Mouse (Mus musculus): ENCODE results near the gene Fgd2. TPM values are rescaled to one million over a fixed set of nuclear protein-coding genes. Genes with fewer than 3 reads are reported as not detected.

The Fgd2 gene
- polyA plus RNA-seq, 1 experiment from 2014 or later, result 9.7 TPM

GRCm38 (mm10) chr17:29375871-29376270, 15.2 kb downstream of the Fgd2 start:
- no peak for ATAC-seq
- H3K4me1 ChIP-seq (replicated peaks; ENCODE audit: control insufficient read depth, insufficient read depth, low read length), result 0 out of 2 replicates have a peak, but pooled peaks cover 3% of the 10 kb centered on the region
- H3K27me3 ChIP-seq (replicated peaks; ENCODE audit: control insufficient read depth, insufficient read depth, low read length), result no peaks in the 10 kb centered on the region
- WGBS, result 89% methylated on average over 10 of the region's 10 CpGs
- H3K27ac ChIP-seq (ENCODE audit: low read length), result no peak overlapping the region
- no peak overlapping the region for H3K4me2 ChIP-seq (ENCODE audit: low read length)
- H3K9ac ChIP-seq (replicated peaks; ENCODE audit: low read depth, low read length), result no peak overlapping the region
- H3K4me3 ChIP-seq (replicated peaks; ENCODE audit: low read length), result no peak overlapping the region
- no peaks in the 10 kb centered on the region for H3K36me3 ChIP-seq (ENCODE audit: control insufficient read depth, insufficient read depth)
- no peaks in the 10 kb centered on the region for H3K9me3 ChIP-seq (ENCODE audit: control insufficient read depth, low read length)

- no peaks in the 10 kb centered on the region for H3K9me3 ChIP-seq (ENCODE audit: control insufficient read depth, low read length)
- no peak overlapping the region for H3K27ac ChIP-seq (ENCODE audit: low read length)
- H3K27me3 ChIP-seq (replicated peaks; ENCODE audit: control insufficient read depth, insufficient read depth, low read length), result no peaks in the 10 kb centered on the region
- no peaks in the 10 kb centered on the region for H3K4me1 ChIP-seq (replicated peaks; ENCODE audit: control insufficient read depth, insufficient read depth, low read length)
- H3K4me2 ChIP-seq (ENCODE audit: low read length), result no peak overlapping the region
- no peaks in the 10 kb centered on the region for H3K36me3 ChIP-seq (ENCODE audit: control insufficient read depth, insufficient read depth)
- WGBS, result 66% methylated on average over 8 of the region's 8 CpGs
- no peak overlapping the region for H3K9ac ChIP-seq (replicated peaks; ENCODE audit: low read depth, low read length)
- no peak for ATAC-seq
- no peak overlapping the region for H3K4me3 ChIP-seq (replicated peaks; ENCODE audit: low read length)
These were observed 17.3 kb downstream of the Fgd2 start for GRCm38 (mm10) chr17:29378056-29378455.

GRCm38 (mm10) chr17:29380241-29380640, 19.5 kb downstream of the Fgd2 start:
- no peaks in the 10 kb centered on the region for H3K9me3 ChIP-seq (ENCODE audit: control insufficient read depth, low read length)
- no peak for ATAC-seq

GRCm38 (mm10) chr17:29381472-29381871, 20.8 kb downstream of the Fgd2 start:
- Histone ChIP-seq H3K4me3 (replicated peaks; ENCODE audit: low read length) (no peak overlapping the region), H3K9me3 (ENCODE audit: control insufficient read depth, low read length) (no peaks in the 10 kb centered on the region), H3K36me3 (ENCODE audit: control insufficient read depth, insufficient read depth) (no peaks in the 10 kb centered on the region), H3K27ac (ENCODE audit: low read length) (no peak overlapping the region), H3K4me1 (replicated peaks; ENCODE audit: control insufficient read depth, insufficient read depth, low read length) (no peaks in the 10 kb centered on the region), H3K4me2 (ENCODE audit: low read length) (no peak overlapping the region), H3K27me3 (replicated peaks; ENCODE audit: control insufficient read depth, insufficient read depth, low read length) (no peaks in the 10 kb centered on the region), H3K9ac (replicated peaks; ENCODE audit: low read depth, low read length) (no peak overlapping the region)
- peak; percentile 36; the same call in 1 of the 2 replicates for ATAC-seq
- WGBS, result 25% methylated on average over 7 of the region's 7 CpGs

More at GRCm38 (mm10) chr17:29380241-29380640, 19.5 kb downstream of the Fgd2 start:
- WGBS, result 82% methylated on average over 4 of the region's 4 CpGs
- Histone ChIP-seq H3K27me3 (replicated peaks; ENCODE audit: control insufficient read depth, insufficient read depth, low read length) (no peaks in the 10 kb centered on the region), H3K4me1 (replicated peaks; ENCODE audit: control insufficient read depth, insufficient read depth, low read length) (no peaks in the 10 kb centered on the region), H3K36me3 (ENCODE audit: control insufficient read depth, insufficient read depth) (no peaks in the 10 kb centered on the region), H3K4me3 (replicated peaks; ENCODE audit: low read length) (no peak overlapping the region), H3K9ac (replicated peaks; ENCODE audit: low read depth, low read length) (no peak overlapping the region), H3K4me2 (ENCODE audit: low read length) (no peak overlapping the region), H3K27ac (ENCODE audit: low read length) (no peak overlapping the region)

- 43% methylated on average over 11 of the region's 11 CpGs for WGBS
- Histone ChIP-seq H3K4me2 (ENCODE audit: low read length) (no peak overlapping the region), H3K4me3 (replicated peaks; ENCODE audit: low read length) (no peak overlapping the region), H3K27me3 (replicated peaks; ENCODE audit: control insufficient read depth, insufficient read depth, low read length) (no peaks in the 10 kb centered on the region), H3K4me1 (replicated peaks; ENCODE audit: control insufficient read depth, insufficient read depth, low read length) (no peaks in the 10 kb centered on the region), H3K9me3 (ENCODE audit: control insufficient read depth, low read length) (no peaks in the 10 kb centered on the region), H3K27ac (ENCODE audit: low read length) (no peak overlapping the region), H3K9ac (replicated peaks; ENCODE audit: low read depth, low read length) (no peak overlapping the region), H3K36me3 (ENCODE audit: control insufficient read depth, insufficient read depth) (no peaks in the 10 kb centered on the region)
- no peak for ATAC-seq
These were observed 21.7 kb downstream of the Fgd2 start for GRCm38 (mm10) chr17:29382417-29382816.

- 84% methylated on average over 9 of the region's 9 CpGs for WGBS
- H3K4me2 ChIP-seq (ENCODE audit: low read length), result no peak overlapping the region
- H3K36me3 ChIP-seq (ENCODE audit: control insufficient read depth, insufficient read depth), result no peaks in the 10 kb centered on the region
- no peak overlapping the region for H3K4me3 ChIP-seq (replicated peaks; ENCODE audit: low read length)
- H3K27me3 ChIP-seq (replicated peaks; ENCODE audit: control insufficient read depth, insufficient read depth, low read length), result no peaks in the 10 kb centered on the region
- no peaks in the 10 kb centered on the region for H3K4me1 ChIP-seq (replicated peaks; ENCODE audit: control insufficient read depth, insufficient read depth, low read length)
- no peak for ATAC-seq
- no peak overlapping the region for H3K9ac ChIP-seq (replicated peaks; ENCODE audit: low read depth, low read length)
- H3K9me3 ChIP-seq (ENCODE audit: control insufficient read depth, low read length), result no peaks in the 10 kb centered on the region
- H3K27ac ChIP-seq (ENCODE audit: low read length), result no peak overlapping the region
These were observed 23.2 kb downstream of the Fgd2 start for GRCm38 (mm10) chr17:29383923-29384322.

- no peak overlapping the region for H3K27ac ChIP-seq (ENCODE audit: low read length)
- no peaks in the 10 kb centered on the region for H3K27me3 ChIP-seq (replicated peaks; ENCODE audit: control insufficient read depth, insufficient read depth, low read length)
- 43% methylated on average over 5 of the region's 5 CpGs for WGBS
- no peaks in the 10 kb centered on the region for H3K9me3 ChIP-seq (ENCODE audit: control insufficient read depth, low read length)
- no peak for ATAC-seq
- no peak overlapping the region for H3K4me2 ChIP-seq (ENCODE audit: low read length)
- no peaks in the 10 kb centered on the region for H3K4me1 ChIP-seq (replicated peaks; ENCODE audit: control insufficient read depth, insufficient read depth, low read length)
- H3K4me3 ChIP-seq (replicated peaks; ENCODE audit: low read length), result no peak overlapping the region
- H3K9ac ChIP-seq (replicated peaks; ENCODE audit: low read depth, low read length), result no peak overlapping the region
- H3K36me3 ChIP-seq (ENCODE audit: control insufficient read depth, insufficient read depth), result no peaks in the 10 kb centered on the region
These were observed 24.2 kb downstream of the Fgd2 start for GRCm38 (mm10) chr17:29384850-29385438.

GRCm38 (mm10) chr17:29385746-29386145, 25.0 kb downstream of the Fgd2 start:
- H3K27ac ChIP-seq (ENCODE audit: low read length), result no peak overlapping the region
- no peaks in the 10 kb centered on the region for H3K27me3 ChIP-seq (replicated peaks; ENCODE audit: control insufficient read depth, insufficient read depth, low read length)
- ATAC-seq, result no peak
- no peak overlapping the region for H3K9ac ChIP-seq (replicated peaks; ENCODE audit: low read depth, low read length)
- no peak overlapping the region for H3K4me2 ChIP-seq (ENCODE audit: low read length)
- no peak overlapping the region for H3K4me3 ChIP-seq (replicated peaks; ENCODE audit: low read length)
- no peaks in the 10 kb centered on the region for H3K4me1 ChIP-seq (replicated peaks; ENCODE audit: control insufficient read depth, insufficient read depth, low read length)
- H3K36me3 ChIP-seq (ENCODE audit: control insufficient read depth, insufficient read depth), result no peaks in the 10 kb centered on the region
- H3K9me3 ChIP-seq (ENCODE audit: control insufficient read depth, low read length), result no peaks in the 10 kb centered on the region
- WGBS, result 34% methylated on average over 6 of the region's 6 CpGs

GRCm38 (mm10) chr17:29388978-29389377, 28.3 kb downstream of the Fgd2 start:
- no peak overlapping the region for H3K27ac ChIP-seq (ENCODE audit: low read length)
- no peak overlapping the region for H3K9ac ChIP-seq (replicated peaks; ENCODE audit: low read depth, low read length)
- H3K27me3 ChIP-seq (replicated peaks; ENCODE audit: control insufficient read depth, insufficient read depth, low read length), result no peaks in the 10 kb centered on the region
- no peaks in the 10 kb centered on the region for H3K9me3 ChIP-seq (ENCODE audit: control insufficient read depth, low read length)
- H3K36me3 ChIP-seq (ENCODE audit: control insufficient read depth, insufficient read depth), result no peaks in the 10 kb centered on the region
- no peak overlapping the region for H3K4me2 ChIP-seq (ENCODE audit: low read length)
- H3K4me3 ChIP-seq (replicated peaks; ENCODE audit: low read length), result no peak overlapping the region
- WGBS, result 77% methylated on average over 11 of the region's 11 CpGs
- ATAC-seq, result no peak
- no peaks in the 10 kb centered on the region for H3K4me1 ChIP-seq (replicated peaks; ENCODE audit: control insufficient read depth, insufficient read depth, low read length)

GRCm38 (mm10) chr17:29391280-29391679, 30.6 kb downstream of the Fgd2 start:
- Histone ChIP-seq H3K9ac (replicated peaks; ENCODE audit: low read depth, low read length) (no peak overlapping the region), H3K36me3 (ENCODE audit: control insufficient read depth, insufficient read depth) (no peaks in the 10 kb centered on the region), H3K27me3 (replicated peaks; ENCODE audit: control insufficient read depth, insufficient read depth, low read length) (no peaks in the 10 kb centered on the region), H3K4me3 (replicated peaks; ENCODE audit: low read length) (no peak overlapping the region), H3K9me3 (ENCODE audit: control insufficient read depth, low read length) (no peaks in the 10 kb centered on the region), H3K4me2 (ENCODE audit: low read length) (no peak overlapping the region), H3K4me1 (replicated peaks; ENCODE audit: control insufficient read depth, insufficient read depth, low read length) (no peaks in the 10 kb centered on the region), H3K27ac (ENCODE audit: low read length) (no peak overlapping the region)
- ATAC-seq, result no peak
- 92% methylated on average over 8 of the region's 8 CpGs for WGBS

Measured in forebrain, embryonic 16.5 days (tissue).